Mouse (Mus musculus) stomach, postnatal 0 days (tissue): ENCODE measurements around the gene Pik3c2b.

ENCODE experiments used
- CTCF ChIP-seq: IDR thresholded peaks from 2 replicates; pipeline ENCODE4 v1.5.1; 2016; ENCODE audit warnings: antibody characterized with exemption, low read depth, mild to moderate bottlenecking, moderate library complexity
- EP300 ChIP-seq: optimal IDR thresholded peaks from 2 replicates; pipeline ENCODE3; 2016; ENCODE audit warnings: antibody characterized with exemption

GRCm38 (mm10) chr1:133152213-133152612 is 106.7 kb downstream of the Pik3c2b start:
- TF ChIP-seq CTCF (no peak), EP300 (no peak)
